Mouse (Mus musculus): ENCODE data around the gene Rab11fip3.
A peak's percentile ranks its signal among the peaks of the same experiment; 100 is the strongest.

The Rab11fip3 gene

DNA sequence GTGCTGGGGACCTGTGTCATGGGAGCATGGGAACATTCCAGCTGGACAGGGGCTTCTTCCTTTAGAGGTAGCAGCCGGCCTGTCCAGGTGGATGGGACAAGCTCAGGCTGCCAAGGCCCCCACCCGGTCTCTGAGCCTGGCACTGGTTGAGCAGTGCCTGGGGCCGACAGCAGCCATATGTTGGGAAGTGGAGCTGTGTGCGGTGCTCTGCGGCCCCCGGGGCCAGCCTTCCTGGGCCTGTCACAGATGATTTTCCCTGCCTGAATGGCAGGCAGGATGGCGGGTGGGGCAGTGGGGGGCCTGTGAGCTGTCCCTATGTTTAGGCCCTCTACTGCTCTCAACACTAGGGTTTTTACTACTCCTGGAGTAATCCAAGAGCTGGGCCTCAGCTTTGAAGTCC is 113.2 kb downstream of the Rab11fip3 start:
- no peak for DNase-seq (ENCODE audit: low spot score in 2 of 2)

DNA sequence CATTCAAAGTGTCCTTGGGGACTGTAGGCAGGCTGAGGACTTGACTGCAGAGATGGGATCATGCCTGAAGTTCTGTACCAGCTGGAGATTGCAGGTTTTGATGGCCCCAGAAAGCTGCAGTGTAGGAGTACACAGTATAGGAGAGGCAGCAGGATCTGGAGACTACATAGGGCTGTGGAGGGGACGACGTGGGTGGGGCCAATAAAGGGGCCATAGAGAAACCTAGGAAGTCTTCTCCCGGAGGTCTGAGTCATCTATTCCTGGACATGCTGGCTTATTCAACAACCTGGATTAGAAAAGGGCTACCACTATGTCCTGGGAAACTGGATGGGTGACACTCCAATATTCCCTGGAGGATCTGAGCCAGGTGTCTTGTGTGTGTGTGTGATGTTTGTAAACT is 113.6 kb downstream of the Rab11fip3 start:
- no peak for DNase-seq (ENCODE audit: low spot score in 2 of 2)

DNA sequence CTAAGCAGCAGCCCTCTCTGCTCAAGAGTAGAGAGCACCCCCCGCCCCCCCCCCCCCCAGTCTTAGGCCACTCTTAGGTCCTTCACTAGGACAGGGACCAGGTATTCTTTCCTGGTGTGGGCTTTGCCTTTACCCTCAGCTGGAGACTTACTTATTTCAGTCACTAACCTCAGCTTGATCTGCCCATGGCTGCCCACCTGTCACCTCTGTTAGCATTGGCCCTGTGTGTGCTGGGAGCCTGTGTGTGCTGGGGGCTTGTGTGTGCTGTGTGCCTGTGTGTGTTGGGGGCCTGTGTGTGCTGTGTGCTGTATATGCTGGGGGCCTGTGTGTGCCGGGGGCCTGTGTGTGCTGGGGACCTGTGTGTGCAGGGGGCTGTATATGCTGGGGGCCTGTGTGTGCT is 114.7 kb downstream of the Rab11fip3 start:
- DNase-seq (ENCODE audit: low spot score in 2 of 2): no peak

DNA sequence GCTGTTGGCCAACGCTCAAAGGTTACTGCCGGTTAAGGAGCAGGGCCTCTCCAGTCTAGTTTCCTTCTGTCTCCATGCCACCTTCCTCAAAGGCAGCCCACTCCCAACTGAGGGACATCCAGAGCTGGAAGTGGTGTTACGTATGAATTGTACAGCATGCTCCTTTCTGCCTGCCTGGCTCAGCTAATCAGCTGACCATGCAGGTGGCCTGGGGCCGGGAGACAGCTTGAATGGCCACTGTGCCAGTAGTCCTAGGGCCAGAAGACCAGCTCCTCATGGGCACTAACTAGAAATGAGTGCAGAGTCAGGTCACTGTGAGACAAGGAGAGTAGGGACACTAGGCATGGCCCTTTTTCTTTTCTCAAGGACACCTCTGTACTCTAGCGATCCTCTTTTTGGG is 116.2 kb downstream of the Rab11fip3 start:
- no peak for DNase-seq (ENCODE audit: low spot score in 2 of 2)

DNA sequence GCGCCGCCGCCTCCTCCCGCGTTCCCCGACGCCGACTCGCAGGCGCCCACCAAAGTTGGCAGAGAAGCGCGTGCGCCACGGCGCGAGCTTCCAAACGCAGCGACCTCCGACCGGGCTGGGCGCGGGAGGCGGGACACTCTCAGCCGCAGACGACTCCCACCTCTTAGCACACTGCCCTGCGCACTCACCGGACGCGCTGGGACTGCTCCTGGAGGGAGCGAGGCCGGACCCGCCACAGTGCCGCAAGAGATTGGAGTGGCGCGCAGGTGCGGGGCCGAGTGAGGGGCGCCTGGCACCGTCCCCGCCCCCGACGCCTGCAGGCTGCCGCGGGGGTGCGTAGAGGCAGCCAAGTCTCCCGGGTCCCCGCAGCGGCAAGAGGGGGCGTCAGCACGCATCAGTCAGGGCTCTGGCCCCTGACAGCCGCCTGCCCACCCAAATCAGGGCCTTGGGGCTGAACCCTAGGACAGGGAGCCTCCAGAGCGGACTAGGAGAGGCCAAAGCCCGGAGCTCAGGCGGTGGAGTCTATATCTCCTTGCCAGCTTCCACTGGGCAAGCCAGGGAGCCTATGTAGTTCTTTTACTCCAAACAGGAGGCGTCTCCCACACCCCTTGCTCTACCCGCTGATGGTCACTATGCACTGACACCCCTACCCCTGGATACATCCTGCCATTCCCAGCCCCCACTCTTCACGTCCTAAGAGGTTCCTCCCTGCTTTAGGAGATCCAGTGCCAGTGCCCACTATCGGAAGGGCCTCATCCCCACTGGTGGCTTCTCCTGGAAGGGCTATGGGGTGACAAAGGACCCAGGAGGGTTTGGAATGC is 117.3 kb downstream of the Rab11fip3 start, which contains the start of gene A930017K11Rik:
TSS of gene A930017K11Rik (minus strand) at position 763 of the 821 bp plus-strand sequence.
- no peak for DNase-seq (ENCODE audit: low spot score in 2 of 2)

DNA sequence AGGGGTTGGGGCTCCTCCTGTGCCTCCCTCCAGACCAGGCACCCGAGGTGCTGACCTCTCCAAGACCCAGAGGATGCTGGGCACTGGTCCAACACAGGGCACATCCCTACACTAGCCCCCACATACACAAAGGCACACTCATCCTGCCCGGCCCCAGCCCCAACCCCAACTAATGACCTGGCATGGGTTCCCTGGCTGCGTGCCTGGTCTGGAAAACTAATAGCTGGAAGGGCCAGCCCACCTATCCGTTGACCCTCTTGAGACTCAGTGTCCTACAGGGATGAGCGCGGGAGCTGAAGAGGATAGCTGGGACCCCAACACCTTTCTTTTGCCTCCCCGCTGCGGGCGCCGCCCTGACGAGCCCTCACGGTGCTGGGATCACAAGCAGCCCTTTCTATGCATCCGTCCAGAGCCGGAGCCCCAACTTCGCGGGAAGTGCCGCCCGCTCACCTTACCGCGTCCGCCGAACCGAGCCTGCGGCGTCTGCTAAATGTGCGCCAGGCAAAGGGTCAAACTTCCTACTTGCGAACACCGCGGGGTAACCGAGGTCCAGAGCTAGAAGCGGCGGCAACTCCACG is 118.0 kb downstream of the Rab11fip3 start:
- DNase-seq (ENCODE audit: low spot score in 2 of 2): no peak

DNA sequence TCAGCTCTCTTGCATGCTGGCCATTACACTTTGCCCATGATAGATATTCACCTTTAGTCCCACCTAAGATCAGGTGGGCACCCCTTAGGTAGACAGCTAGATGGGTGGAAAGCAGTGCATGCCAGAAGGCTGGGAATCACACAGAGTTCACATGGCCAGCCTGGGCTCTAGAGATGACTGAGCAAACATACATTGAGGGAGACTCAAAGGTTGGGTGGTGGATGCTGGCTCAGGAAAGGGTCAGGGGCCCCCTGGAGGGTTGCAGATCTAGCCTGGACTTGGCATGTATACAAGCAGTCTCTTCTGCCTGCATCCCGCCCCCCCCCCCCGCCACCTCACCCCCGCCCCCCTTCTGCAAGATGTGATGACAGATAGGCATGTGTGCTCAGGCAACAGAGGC is 118.6 kb downstream of the Rab11fip3 start:
- DNase-seq (ENCODE audit: low spot score in 2 of 2): no peak

DNA sequence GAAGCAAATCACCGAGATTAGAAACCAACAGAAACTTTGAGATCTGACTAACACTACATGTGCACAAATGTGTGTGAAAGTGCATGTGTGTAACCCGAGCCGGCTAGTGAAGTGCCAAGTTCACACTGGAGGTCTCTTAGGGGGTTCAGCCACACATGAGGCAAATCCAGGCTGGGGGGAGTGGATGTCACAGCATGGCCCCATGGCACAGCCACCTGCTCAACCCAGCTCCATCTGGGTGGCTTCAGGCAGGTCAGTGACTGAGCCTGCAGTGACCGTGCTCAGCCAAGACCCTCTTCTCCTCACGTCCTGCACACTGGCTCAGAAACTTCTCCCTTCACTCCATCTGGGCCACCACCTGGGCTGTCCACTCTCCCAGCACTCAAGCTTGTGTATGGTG is 119.4 kb downstream of the Rab11fip3 start:
- DNase-seq (ENCODE audit: low spot score in 2 of 2): no peak

DNA sequence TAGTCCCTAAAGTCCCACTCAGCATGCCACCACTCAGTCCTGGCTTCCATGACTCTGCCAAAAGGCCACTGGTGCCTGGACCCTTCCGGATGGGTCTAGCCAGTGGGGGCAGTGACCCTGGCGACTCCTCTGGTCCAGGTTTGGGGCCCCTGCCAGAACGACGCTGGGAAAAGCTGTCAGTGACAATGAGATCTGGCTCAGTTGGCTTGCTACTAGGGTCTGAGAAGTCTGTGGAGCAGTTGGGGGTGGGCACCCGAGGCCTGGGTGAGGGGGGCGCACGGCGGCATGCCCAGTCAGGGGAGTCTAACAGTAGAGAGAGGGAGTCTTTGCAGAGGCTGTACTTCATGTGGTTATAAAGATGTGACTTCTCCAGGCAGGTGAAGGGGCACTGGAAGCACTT is 121.3 kb downstream of the Rab11fip3 start:
- DNase-seq (ENCODE audit: low spot score in 2 of 2): no peak

DNA sequence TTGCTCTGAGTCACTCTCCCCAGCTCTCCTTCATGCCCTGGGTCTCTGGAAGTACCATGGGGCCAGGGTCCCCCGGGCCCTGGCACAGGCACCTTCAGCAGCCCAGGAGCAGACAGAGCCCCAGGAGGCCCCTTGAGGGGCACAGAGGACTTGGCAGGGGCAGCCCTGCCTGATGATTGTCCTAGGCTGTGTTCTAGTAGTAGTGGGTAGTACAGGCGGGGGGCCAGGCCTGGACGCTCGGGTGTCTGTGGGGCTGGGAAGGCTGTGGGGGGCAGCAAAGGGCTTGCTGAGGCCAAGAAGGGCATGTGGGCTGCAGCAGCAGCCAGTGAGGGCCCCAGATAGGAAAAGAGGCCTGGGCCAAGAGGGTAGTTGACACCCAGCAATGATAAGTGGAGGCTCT is 121.8 kb downstream of the Rab11fip3 start:
- no peak for DNase-seq (ENCODE audit: low spot score in 2 of 2)

DNA sequence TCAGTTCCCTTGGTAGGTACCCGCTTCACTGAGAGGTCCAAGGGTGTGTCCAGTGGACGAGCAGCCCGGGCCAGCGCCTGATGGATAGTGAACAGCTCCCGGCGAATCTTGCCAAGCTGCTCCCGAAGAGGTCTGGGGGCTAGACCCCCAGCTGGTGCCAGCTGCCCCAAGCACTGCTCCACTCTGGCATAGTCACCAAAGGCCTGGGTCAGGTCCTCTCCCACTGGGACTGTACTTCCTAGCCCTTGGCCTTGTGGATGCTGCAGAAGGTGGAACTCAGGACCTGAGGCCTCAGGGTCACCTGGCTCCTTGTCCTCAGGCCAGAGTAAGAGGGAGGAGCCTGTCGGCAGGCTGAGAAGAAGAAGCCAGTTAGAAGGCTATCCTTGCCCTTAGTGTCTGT is 122.5 kb downstream of the Rab11fip3 start:
- DNase-seq (ENCODE audit: low spot score in 2 of 2): no peak

DNA sequence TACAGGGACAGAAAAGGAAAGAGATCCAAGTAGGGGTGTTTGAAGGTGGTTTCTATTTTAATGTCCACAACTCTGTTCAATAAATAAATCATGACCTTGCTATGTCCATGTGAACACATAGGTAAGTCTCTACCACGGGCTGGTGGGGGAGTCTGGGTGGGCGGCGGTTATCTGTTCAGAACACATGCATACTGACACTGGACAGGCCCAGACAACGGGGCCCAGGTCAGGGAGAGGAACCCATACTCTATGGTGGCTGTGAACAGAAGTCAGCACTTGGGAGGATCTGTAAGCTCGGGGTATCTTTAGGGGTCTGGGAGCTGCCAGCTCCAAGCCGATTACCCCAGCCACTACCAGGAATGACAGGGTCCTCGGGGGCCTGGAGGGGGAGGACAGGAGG is 123.0 kb downstream of the Rab11fip3 start:
- no peak for DNase-seq (ENCODE audit: low spot score in 2 of 2)

DNA sequence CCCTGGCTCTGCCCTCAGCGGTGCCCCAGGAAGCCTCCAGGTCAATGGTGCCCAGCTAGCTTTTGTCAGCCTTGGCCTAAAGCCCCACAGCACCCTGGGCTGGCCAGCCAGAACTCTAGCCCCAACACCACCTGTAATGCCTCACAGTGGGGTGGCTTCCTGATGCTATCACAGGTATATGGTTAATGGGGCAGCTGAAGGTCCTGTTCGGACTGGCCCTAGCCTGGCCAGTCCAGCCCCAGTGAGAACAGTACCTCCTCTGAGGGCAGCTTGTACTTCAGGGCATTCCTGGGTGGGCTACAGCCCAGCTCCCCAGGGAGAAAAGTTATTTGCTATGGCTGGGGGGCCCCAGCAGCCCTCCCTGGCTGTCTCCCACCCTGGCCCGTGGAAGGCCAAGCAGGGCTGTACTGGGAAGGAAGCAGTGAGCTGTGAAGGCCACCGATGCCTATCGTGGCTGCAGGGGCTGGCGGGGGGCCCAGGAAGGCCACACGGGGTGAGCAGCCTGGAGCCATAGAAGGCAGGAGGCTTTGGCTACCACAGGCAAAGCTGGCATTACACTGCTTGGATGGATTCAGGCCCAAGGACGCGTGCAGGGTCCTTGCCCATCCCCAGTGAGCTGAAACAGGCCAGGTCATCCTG is 123.7 kb downstream of the Rab11fip3 start:
- no peak for DNase-seq (ENCODE audit: low spot score in 2 of 2)

DNA sequence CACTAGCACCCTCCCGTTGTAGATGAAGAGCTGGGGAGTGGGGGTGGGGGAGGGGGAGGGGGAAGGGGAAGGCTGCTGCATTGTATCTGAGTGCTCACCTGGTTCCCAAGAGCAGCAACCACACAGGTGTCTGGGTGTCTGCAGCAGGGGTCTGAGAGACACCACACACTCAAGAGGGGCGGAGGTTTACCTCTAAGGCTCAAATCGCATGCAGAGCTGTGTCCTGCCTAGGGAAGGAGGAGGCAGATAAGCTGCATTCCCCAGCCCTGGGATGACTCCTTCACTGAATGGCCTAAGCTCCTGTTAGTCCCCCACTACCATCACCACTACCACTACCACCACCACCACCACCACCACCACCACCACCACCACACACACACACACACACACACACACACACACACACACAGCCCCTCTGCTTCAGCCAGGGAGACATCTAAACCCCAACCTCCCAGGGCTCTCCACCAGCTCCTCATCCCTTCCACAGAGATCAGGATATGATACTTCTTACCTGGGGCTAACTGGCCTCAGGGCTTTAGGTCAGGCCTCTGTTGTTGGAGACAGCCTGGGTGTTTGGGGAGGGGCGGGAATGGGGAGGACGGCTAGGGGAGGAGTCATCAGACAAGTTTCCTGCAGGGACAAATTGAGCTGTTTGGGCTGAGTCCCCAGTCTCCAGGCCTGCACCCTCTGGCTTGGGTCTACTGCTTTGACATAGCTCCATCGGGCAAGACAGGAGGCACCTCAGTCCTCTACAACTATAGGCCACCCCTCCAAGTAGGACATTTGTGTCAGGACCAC is 124.8 kb downstream of the Rab11fip3 start, which contains the start of the genes Pigq and Nhlrc4:
TSS of gene Pigq (minus strand) at position 571 of the 798 bp plus-strand sequence.
TSS of gene Nhlrc4 (minus strand) at position 596 of the 798 bp plus-strand sequence.
- no peak for DNase-seq (ENCODE audit: low spot score in 2 of 2)

DNA sequence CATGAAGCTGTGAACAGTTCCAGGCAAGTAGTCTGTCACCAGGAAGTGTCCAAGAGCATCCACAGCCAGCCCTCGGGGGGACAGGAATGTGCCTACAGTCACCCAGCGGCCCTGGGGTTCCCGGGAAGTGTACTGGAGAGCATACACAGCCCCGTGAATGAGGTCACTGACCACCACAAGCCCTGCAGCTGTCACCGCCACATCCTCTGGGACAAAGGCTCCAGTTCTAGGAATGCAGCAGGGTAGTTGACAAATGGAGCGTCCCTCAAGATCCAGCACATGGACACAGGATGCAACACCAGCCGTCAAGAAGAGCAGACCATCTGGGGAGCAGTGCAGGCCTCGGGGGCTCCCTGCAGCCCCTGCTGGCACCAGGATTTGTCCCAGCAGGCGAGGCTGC is 125.6 kb downstream of the Rab11fip3 start:
- no peak for DNase-seq (ENCODE audit: low spot score in 2 of 2)

DNA sequence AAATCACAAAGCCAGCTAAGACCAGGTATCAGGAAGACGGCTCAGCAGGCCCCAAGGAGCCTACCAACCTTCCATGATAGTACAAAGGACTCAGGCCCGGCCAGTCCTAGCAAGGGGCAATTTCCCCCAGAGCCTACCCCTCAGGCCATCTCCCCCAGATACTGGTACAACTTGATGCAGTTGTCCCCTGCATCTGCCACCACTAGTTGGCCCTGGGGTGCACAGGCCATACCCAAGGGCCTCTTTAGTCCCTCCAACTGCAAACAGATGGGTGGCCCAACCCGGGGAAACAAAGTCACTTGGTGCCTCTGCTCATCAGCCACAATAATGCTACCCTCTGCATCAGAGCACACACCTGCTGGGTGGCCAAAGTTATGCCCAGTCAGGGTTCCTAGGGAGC is 126.1 kb downstream of the Rab11fip3 start:
- no peak for DNase-seq (ENCODE audit: low spot score in 2 of 2)

DNA sequence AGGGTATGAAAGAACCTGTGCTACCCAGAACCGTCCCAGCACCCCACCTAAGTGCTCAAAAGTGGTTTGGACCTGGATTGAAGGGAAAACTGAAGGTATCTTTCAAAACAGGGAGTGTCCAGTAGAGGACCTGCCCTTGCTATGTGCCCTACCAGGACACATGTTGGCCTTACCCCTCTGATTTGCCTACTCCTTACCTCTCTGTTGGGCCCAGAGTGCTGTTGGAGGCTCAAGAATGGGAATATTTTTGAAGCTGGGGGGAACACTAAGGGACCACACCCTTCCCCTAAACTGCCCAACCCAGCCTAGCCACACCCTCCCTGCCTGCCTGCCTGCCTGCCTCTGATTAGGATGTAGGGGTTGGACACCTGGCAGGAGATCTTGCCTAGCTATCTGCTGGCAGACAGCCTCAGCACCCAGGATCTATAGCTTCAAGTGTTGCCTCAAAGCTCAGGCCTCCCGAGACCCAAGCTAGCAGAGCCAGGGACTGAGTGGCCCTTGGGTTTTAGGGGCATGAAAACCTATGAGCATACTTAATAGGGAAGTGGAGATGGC is 126.7 kb downstream of the Rab11fip3 start:
- no peak for DNase-seq (ENCODE audit: low spot score in 2 of 2)

DNA sequence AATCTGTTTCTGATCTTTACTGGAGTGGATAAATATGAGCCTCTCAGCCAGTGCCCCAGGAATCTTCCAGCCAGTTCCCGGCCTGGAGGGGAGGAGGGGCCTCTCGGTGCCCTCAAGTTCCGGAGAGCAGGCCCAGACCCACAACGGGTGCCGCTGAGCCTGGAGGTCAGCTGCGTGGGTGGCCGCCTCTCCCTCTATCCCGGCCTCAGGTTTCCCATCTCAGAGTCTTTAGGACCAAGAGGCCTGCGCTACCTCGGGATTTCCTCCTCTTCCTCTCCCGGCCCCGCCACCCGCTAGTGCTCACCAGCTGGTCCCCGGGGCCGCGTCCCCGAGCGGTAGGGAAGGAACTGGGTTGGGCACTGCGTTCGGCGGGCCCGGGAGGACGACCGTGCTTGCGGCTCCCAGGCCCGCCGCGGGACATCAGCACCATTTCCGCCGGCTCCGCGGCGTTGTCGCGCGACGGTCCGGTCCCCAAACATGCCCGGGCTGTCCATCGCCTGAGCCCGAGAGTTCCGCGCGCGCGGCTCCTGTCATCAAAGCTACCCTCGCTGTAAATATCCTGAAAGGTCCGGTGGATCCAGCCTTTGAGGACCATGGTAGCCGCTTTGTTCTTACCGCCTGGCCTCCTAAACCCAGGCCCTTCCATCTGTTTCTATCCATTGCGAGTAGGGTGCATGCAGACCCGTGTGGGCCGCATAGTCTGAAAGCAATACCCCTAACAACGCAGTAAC is 127.7 kb downstream of the Rab11fip3 start:
- DNase-seq (ENCODE audit: low spot score in 2 of 2): peak; percentile 43 to 72
